Mouse (Mus musculus) retina, postnatal 1 day (tissue): ENCODE results near the gene B430306N03Rik.
"Not testable (repeated sequence)": the region's sequence is repeated elsewhere in the genome, so short reads cannot be mapped to it uniquely, and the experiment has no call there.

ENCODE experiments used
- DNase-seq: peaks from one replicate; pipeline ENCODE4 v3.0.0-alpha.2; 2012

The B430306N03Rik gene

GRCm38 (mm10) chr17:48318686-48319085 lies 2.7 kb downstream of the B430306N03Rik start:
- no peak for DNase-seq

GRCm38 (mm10) chr17:48321279-48321678 lies 5.3 kb downstream of the B430306N03Rik start:
- DNase-seq = no peak

GRCm38 (mm10) chr17:48323236-48323635 lies 7.3 kb downstream of the B430306N03Rik start:
- DNase-seq = peak; percentile 13

GRCm38 (mm10) chr17:48324258-48324657 lies 8.3 kb downstream of the B430306N03Rik start:
- no peak for DNase-seq

- no peak for DNase-seq
Observed at GRCm38 (mm10) chr17:48325093-48325492, 9.2 kb downstream of the B430306N03Rik start.

- no peak for DNase-seq
Observed at GRCm38 (mm10) chr17:48325638-48326037, 9.7 kb downstream of the B430306N03Rik start.

GRCm38 (mm10) chr17:48326656-48327055 lies 10.7 kb downstream of the B430306N03Rik start:
- no peak for DNase-seq

GRCm38 (mm10) chr17:48332524-48332923 lies 16.6 kb downstream of the B430306N03Rik start:
- no peak for DNase-seq

GRCm38 (mm10) chr17:48334186-48334585 lies 18.2 kb downstream of the B430306N03Rik start:
- DNase-seq = peak; percentile 31

- peak; percentile 78 for DNase-seq
Observed at GRCm38 (mm10) chr17:48336857-48337256, 20.9 kb downstream of the B430306N03Rik start.

GRCm38 (mm10) chr17:48340267-48340666 lies 24.3 kb downstream of the B430306N03Rik start:
- peak; percentile 35 for DNase-seq

GRCm38 (mm10) chr17:48341947-48342346 lies 26.0 kb downstream of the B430306N03Rik start:
- DNase-seq = no peak

GRCm38 (mm10) chr17:48343065-48343464 lies 27.1 kb downstream of the B430306N03Rik start:
- DNase-seq = no peak

- DNase-seq = no peak
Observed at GRCm38 (mm10) chr17:48345824-48346223, 29.9 kb downstream of the B430306N03Rik start.

- no peak for DNase-seq
Observed at GRCm38 (mm10) chr17:48346231-48346630, 30.3 kb downstream of the B430306N03Rik start, which contains the start of gene Trem2. Gene Trem2 (plus strand): TSS chr17:48346401.

- no peak for DNase-seq
Observed at GRCm38 (mm10) chr17:48346834-48347233, 30.9 kb downstream of the B430306N03Rik start.

- no peak for DNase-seq
Observed at GRCm38 (mm10) chr17:48347287-48347686, 31.3 kb downstream of the B430306N03Rik start.

GRCm38 (mm10) chr17:48350681-48351193 lies 34.8 kb downstream of the B430306N03Rik start:
- DNase-seq = peak; percentile 19

- DNase-seq = not testable (repeated sequence)
Observed at GRCm38 (mm10) chr17:48352976-48353375, 37.0 kb downstream of the B430306N03Rik start.

GRCm38 (mm10) chr17:48355822-48356221 lies 39.9 kb downstream of the B430306N03Rik start:
- DNase-seq = no peak

- no peak for DNase-seq
Observed at GRCm38 (mm10) chr17:48357892-48358291, 42.0 kb downstream of the B430306N03Rik start.

GRCm38 (mm10) chr17:48359616-48360015 lies 43.7 kb downstream of the B430306N03Rik start, which contains the start of gene Treml1:
Gene Treml1 (plus strand): TSS chr17:48359916.
- DNase-seq = no peak

GRCm38 (mm10) chr17:48360462-48360861 lies 44.5 kb downstream of the B430306N03Rik start:
- no peak for DNase-seq

- no peak for DNase-seq
Observed at GRCm38 (mm10) chr17:48362346-48362745, 46.4 kb downstream of the B430306N03Rik start.

GRCm38 (mm10) chr17:48362966-48363365 lies 47.0 kb downstream of the B430306N03Rik start:
- no peak for DNase-seq
